Mouse (Mus musculus) small intestine, adult 2 months (tissue): ENCODE data around the gene Dph5. TPM values are rescaled to one million over a fixed set of nuclear protein-coding genes. Genes with fewer than 3 reads are reported as not detected.

Experiments used
- H3K27ac ChIP-seq: fragments of 200-500 bp; 2 replicates; pipeline ENCODE4 v1.5.1; 2012; ENCODE audit warnings: low read depth, low read length, control low read depth, inconsistent platforms; ENCODE audit not compliant: insufficient read depth
- H3K27me3 ChIP-seq: fragments of 200-500 bp; 2 replicates; pipeline ENCODE4 v1.6.1; 2012; ENCODE audit warnings: mild to moderate bottlenecking, moderate library complexity, low read length, inconsistent platforms; ENCODE audit not compliant: control insufficient read depth, insufficient read depth
- H3K36me3 ChIP-seq: fragments of 200-500 bp; 2 replicates; pipeline ENCODE4 v1.6.1; 2012; ENCODE audit warnings: mild to moderate bottlenecking, low read length, control low read depth, inconsistent platforms; ENCODE audit not compliant: control insufficient read depth, insufficient read depth
- H3K4me1 ChIP-seq: fragments of 200-500 bp; 2 replicates; pipeline ENCODE4 v1.6.1; 2012; ENCODE audit warnings: low read length, inconsistent platforms, mixed read lengths; ENCODE audit not compliant: control insufficient read depth, insufficient read depth, insufficient read length
- H3K4me3 ChIP-seq: fragments of 200-500 bp; 2 replicates; pipeline ENCODE4 v1.5.1; 2012; ENCODE audit warnings: low read depth, mild to moderate bottlenecking, control low read depth, inconsistent platforms, low read length, moderate library complexity
- CTCF ChIP-seq: fragments of 200-500 bp; IDR thresholded peaks from 2 replicates; pipeline ENCODE4 v1.5.1; 2012; ENCODE audit warnings: low read depth, mild to moderate bottlenecking, control low read depth, inconsistent platforms, low read length, moderate library complexity, mixed read lengths; ENCODE audit not compliant: insufficient replicate concordance, insufficient read length; ENCODE audit errors: extremely low read depth
- POLR2A ChIP-seq: fragments of 200-500 bp; IDR thresholded peaks from 2 replicates; pipeline ENCODE4 v1.6.1; 2012; ENCODE audit warnings: low read depth, mild to moderate bottlenecking, control low read depth, inconsistent platforms, low read length, moderate library complexity
- WGBS: fragments of 180-500 bp; shearing (Covaris S2); methylation state at CpG from one replicate; pipeline ENCODE4 v1.1.7; 2018; 5-methylcytosine and 5-hydroxymethylcytosine counted together
- polyA plus RNA-seq: library from polyadenylated mRNA; depleted of rRNA; stranded (reverse); fragments of >200 nt; gene quantifications from 2 replicates; pipeline ENCODE4 v1.2.3, GENCODE M21; 2012

Gene Dph5
- polyA plus RNA-seq, 1 experiment, result 0.94 TPM

DNA sequence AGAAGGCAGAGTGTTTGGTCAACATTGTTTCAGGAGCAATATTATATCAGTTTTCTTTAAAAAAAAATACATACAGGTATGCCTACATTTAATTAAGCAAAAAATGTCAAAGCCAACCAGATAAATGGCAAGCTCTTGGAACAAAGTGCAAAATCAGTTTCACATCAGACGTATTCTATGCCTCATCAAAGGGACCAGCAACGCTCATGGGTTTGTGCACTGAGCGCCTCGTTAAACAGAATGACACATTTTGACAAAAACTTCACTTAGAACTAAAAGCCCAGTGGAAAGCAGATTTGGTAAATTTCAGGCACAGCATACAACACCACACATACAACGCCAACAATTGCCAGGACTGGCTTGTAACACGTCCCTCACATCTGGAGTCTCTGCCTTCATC, 56.7 kb downstream of the Dph5 start:
- Histone ChIP-seq H3K4me3 (no peak overlapping the region), H3K4me1 (no peaks in the 10 kb centered on the region), H3K27me3 (no peaks in the 10 kb centered on the region), H3K36me3 (peaks cover 49% of the 10 kb centered on the region), H3K27ac (no peak overlapping the region)
- 93% methylated on average over 6 of the region's 6 CpGs for WGBS
- TF ChIP-seq CTCF, result no peak
- TF ChIP-seq POLR2A, result no peak

DNA sequence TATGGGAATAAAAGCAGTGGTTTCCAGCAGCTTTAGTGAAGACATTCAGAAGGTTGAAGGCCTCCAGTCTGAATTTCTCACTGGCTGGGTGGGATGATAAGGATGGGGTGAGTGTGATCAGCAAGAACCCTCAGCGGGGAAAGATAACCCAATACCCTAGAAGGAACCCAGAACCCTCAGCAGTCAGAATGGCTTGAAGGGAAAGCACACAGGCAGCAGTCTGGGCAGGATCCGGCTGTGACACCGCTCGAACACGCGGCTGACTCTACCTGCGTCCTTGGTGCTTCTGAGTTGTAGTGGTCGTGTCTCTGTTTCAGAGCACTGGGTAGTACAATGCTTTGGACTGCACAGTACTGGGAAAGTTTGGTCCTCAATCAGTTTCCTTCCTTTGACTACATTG, 58.6 kb downstream of the Dph5 start:
- H3K36me3 ChIP-seq, result peaks cover 52% of the 10 kb centered on the region
- 93% methylated on average over 8 of the region's 8 CpGs for WGBS
- no peak overlapping the region for H3K4me3 ChIP-seq
- no peaks in the 10 kb centered on the region for H3K27me3 ChIP-seq
- H3K27ac ChIP-seq, result no peak overlapping the region
- no peak for TF ChIP-seq POLR2A
- TF ChIP-seq CTCF, result no peak
- no peaks in the 10 kb centered on the region for H3K4me1 ChIP-seq

DNA sequence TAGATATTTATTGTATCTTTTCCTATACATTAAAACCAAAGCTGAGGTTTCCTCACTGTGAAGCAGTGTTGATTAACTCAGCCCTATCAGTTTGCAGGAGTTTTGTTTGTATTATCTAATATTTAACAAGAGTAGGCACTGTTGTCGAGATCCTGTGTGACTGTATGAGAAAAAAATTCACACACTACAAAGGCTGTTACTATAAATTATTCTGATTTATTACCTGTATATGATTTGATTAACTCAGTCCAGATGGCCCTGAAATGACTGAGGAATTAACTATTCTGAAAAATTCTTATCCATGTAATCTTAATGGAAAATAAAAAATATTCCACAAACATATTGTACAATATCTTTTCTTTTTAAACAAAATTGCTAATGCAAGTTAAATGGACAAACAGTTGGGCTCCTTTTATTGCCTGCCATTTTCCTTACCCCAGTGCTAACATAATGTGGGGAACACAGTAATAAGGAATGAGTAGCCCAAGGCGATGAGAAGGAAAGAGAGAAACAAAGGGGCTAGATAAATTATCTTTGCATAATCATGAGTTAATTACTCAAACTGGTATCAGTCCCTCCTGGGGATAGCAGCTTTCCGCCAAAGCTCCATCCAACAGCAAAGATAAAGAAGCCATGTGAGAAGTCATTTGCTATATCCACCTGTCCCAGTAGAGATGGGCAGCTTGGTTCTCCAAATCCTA, 61.7 kb downstream of the Dph5 start:
- WGBS, result 70% methylated on average over 3 of the region's 3 CpGs
- H3K27me3 ChIP-seq, result no peaks in the 10 kb centered on the region
- TF ChIP-seq POLR2A (no peak), CTCF (no peak)
- no peak overlapping the region for H3K27ac ChIP-seq
- H3K36me3 ChIP-seq, result peaks cover 54% of the 10 kb centered on the region
- H3K4me3 ChIP-seq, result no peak overlapping the region
- H3K4me1 ChIP-seq, result no peaks in the 10 kb centered on the region

DNA sequence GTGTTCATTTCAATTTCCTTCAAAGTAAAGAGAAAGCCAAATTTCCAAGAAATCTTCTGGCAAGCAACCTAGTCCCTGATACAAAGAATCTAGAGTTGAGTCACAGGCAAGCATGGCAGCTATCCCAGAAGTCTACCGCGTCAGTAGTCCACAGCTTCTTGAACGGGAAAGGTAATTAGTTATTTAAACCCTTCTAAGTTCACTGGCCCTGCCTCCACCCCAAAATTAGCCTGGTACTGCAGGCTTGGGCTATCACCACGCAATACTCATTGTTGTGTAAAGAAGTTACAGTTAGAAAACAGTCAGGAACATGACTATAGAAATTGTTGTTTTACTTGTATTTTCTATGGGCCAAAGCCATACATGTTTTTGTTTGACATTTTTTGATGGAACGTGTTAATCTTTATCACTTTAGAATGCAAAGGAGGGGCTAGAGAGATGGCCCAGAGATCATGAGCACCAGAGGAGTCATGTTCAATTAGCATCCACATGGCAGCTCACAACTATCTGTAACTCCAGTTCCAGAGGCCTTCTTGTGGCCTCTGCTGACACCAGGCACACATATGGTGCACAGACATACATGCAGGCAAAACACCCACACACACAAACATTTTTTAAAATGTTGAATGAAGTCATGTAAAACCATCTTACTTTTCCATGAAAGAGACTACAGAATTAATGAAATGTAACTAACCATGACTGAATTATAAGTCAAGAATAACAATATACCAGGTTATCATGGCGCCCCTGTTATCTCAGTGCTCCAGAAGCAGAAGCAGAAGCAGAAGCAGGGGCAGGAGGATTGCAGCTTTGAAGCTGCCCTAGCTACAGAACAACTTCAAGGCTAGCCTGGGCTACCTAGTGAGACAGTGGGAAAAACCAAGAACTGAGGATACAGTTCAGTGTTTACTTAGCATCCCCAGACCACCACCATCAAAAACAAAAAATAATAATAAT, 62.6 kb downstream of the Dph5 start:
- H3K36me3 ChIP-seq, result peaks cover 47% of the 10 kb centered on the region
- H3K27ac ChIP-seq, result no peak overlapping the region
- H3K4me3 ChIP-seq, result no peak overlapping the region
- H3K27me3 ChIP-seq, result no peaks in the 10 kb centered on the region
- TF ChIP-seq CTCF, result no peak
- TF ChIP-seq POLR2A, result no peak
- 91% methylated on average over 6 of the region's 6 CpGs for WGBS
- no peaks in the 10 kb centered on the region for H3K4me1 ChIP-seq

DNA sequence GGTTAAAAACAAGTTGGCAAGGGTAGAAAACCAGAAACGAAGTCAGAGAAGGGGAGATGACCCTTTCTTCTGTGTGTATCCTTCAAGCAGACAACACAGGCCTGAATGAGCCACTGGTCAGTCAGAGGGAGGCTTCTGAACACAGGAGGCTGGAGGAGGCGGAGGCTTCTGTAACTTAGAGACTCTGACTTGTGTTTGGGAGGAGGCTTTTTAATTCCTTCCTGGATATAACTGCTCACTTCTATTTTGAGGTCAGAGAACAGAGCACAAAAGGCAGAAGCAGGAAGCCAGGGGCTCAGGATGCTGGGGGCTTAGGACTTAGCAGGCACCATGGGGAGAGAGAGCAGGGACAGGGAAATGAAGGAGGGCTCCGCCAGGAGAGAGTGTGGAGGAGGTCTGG, 63.6 kb downstream of the Dph5 start:
- no peak overlapping the region for H3K27ac ChIP-seq
- 82% methylated on average over 3 of the region's 3 CpGs for WGBS
- no peaks in the 10 kb centered on the region for H3K27me3 ChIP-seq
- H3K4me3 ChIP-seq, result no peak overlapping the region
- TF ChIP-seq POLR2A (no peak), CTCF (no peak)
- H3K36me3 ChIP-seq, result peaks cover 43% of the 10 kb centered on the region
- H3K4me1 ChIP-seq, result no peaks in the 10 kb centered on the region

DNA sequence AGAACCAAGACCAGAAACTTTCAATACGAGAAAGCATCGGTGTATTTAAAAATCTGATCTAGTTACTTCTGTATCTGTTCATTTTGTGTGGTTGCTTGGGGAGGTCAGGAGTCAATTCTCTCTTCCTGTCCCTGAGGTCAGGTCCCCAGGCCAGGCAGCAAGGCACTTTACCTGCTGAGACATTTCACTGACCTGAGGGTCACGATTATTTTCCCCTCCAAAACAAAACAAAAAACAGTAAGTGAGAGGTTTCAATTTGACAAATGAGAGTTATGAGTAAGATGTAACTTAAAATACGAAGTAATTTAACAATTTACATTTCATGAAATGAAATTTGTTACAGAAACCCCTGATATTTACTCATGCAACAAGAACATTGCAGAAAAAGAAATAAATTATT, 64.7 kb downstream of the Dph5 start:
- 84% methylated on average over 4 of the region's 4 CpGs for WGBS
- peaks cover 38% of the 10 kb centered on the region for H3K36me3 ChIP-seq

DNA sequence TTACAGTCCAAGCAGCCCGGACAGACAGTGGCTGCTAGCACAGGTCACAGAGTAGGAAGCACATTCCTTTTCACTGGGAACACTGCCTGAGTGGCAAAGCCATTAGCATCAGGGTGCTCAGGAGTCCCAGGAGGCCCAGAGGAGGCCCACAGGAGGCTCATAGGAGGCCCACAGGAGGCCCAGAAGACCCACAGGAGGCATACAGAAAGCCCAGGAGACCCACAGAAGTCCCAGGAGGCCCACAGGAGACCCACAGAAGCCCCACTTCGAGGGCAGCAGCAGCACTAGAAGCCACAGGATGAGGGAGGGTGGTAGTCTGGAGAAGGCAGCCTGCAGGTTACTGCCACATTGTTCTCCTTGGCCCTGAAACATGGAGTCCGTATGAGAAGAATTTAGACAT, 65.5 kb downstream of the Dph5 start:
- no peaks in the 10 kb centered on the region for H3K4me1 ChIP-seq
- TF ChIP-seq POLR2A, result no peak
- no peak for TF ChIP-seq CTCF
- H3K27me3 ChIP-seq, result no peaks in the 10 kb centered on the region
- H3K36me3 ChIP-seq, result peaks cover 40% of the 10 kb centered on the region
- 83% methylated on average over 3 of the region's 3 CpGs for WGBS
- H3K4me3 ChIP-seq, result no peak overlapping the region
- H3K27ac ChIP-seq, result no peak overlapping the region

More for the DNA sequence above, 64.7 kb downstream of the Dph5 start:
- Histone ChIP-seq H3K4me3 (no peak overlapping the region), H3K4me1 (no peaks in the 10 kb centered on the region), H3K27me3 (no peaks in the 10 kb centered on the region), H3K27ac (no peak overlapping the region)
- no peak for TF ChIP-seq CTCF
